Mouse (Mus musculus) C2C12 (cell line): ENCODE measurements around the gene Mtor. TPM values are rescaled to one million over a fixed set of nuclear protein-coding genes. Genes with fewer than 3 reads are reported as not detected.

ENCODE experiments used
- H3K27me3 ChIP-seq: one replicate; pipeline ENCODE4 v1.6.1; 2011; ENCODE audit not compliant: control insufficient read depth, insufficient read depth, insufficient read length
- H3K36me3 ChIP-seq: one replicate; pipeline ENCODE4 v1.6.1; 2011; ENCODE audit not compliant: control insufficient read depth, insufficient read depth
- H3K4me3 ChIP-seq: one replicate; pipeline ENCODE4 v1.5.1; 2011; ENCODE audit warnings: mild to moderate bottlenecking, control low read depth; ENCODE audit not compliant: poor library complexity, insufficient read depth, severe bottlenecking
- H3K79me2 ChIP-seq: one replicate; pipeline ENCODE4 v1.6.1; 2011; ENCODE audit not compliant: control insufficient read depth, insufficient read depth
- H3K79me3 ChIP-seq: one replicate; pipeline ENCODE4 v1.6.1; 2011; ENCODE audit warnings: low read depth, control low read depth
- H3ac ChIP-seq: one replicate; pipeline ENCODE3; 2011; ENCODE audit warnings: low read depth; ENCODE audit not compliant: control insufficient read depth, insufficient read length
- CEBPB ChIP-seq: IDR thresholded peaks from one replicate; pipeline ENCODE4 v1.6.1; 2011; ENCODE audit warnings: low read depth, mild to moderate bottlenecking, control low read depth, moderate library complexity
- CTCF ChIP-seq: IDR thresholded peaks from one replicate; pipeline ENCODE4 v1.5.1; 2011; ENCODE audit not compliant: control insufficient read depth, insufficient read depth, insufficient read length
- FOSL1 ChIP-seq: IDR thresholded peaks from one replicate; pipeline ENCODE4 v1.8.0; 2011; ENCODE audit warnings: mild to moderate bottlenecking, low read length; ENCODE audit not compliant: poor library complexity, insufficient read depth, severe bottlenecking
- MAX ChIP-seq: IDR thresholded peaks from one replicate; pipeline ENCODE4 v1.6.1; 2011; ENCODE audit warnings: mild to moderate bottlenecking, control low read depth
- MYOD1 ChIP-seq: IDR thresholded peaks from one replicate; pipeline ENCODE4 v1.6.1; 2011; ENCODE audit warnings: low read depth; ENCODE audit not compliant: control insufficient read depth, insufficient read length
- MYOG ChIP-seq: IDR thresholded peaks from one replicate; pipeline ENCODE4 v1.6.1; 2011; ENCODE audit not compliant: control insufficient read depth, insufficient read length; ENCODE audit errors: extremely low read depth
- USF1 ChIP-seq: IDR thresholded peaks from one replicate; pipeline ENCODE4 v1.6.1; 2011; ENCODE audit warnings: low read depth, mild to moderate bottlenecking, control low read depth, moderate library complexity
- polyA plus RNA-seq: library from polyadenylated mRNA; unstranded; fragments of >200 nt; fragmentation: generic; extraction: Trizol; gene quantifications from one replicate; pipeline ENCODE4 v1.2.1, GENCODE M21; 2012; ENCODE audit warnings: missing spikeins

Gene Mtor
- polyA plus RNA-seq, 1 experiment, result 20.0 TPM

GRCm38 (mm10) chr4:148434554-148434953 is 13.9 kb upstream of the Mtor start:
- H3K4me3 ChIP-seq, result no peak overlapping the region
- TF ChIP-seq FOSL1, result no peak
- TF ChIP-seq USF1, result no peak
- no peak for TF ChIP-seq CEBPB
- no peak for TF ChIP-seq CTCF
- TF ChIP-seq MYOD1, result no peak
- no peak for TF ChIP-seq MYOG
- no peak for TF ChIP-seq MAX

DNA sequence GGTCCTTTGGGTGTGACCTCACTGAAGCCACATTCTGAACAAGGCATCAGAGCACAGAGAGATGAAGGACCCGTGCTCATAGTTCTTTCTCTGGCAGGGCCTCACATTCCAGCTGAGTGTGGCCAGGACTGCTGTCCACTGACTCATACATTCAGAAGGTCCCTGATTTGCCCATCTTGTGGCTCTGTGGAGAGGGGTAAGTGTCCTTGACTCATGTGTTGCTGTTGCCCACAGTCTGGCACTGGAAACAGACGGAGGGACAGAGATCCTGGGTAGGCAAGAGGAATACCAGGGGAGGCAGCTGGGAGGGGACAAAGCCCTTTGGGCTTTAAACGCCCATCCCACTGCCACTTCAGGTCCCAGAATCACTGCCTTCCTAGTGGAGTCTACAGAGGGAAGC is 13.3 kb upstream of the Mtor start:
- Histone ChIP-seq H3ac (no peak overlapping the region), H3K36me3 (peaks cover 4% of the 10 kb centered on the region), H3K4me3 (no peak overlapping the region), H3K27me3 (no peaks in the 10 kb centered on the region), H3K79me3 (no peaks in the 10 kb centered on the region), H3K79me2 (no peaks in the 10 kb centered on the region)
- TF ChIP-seq CEBPB, result no peak
- no peak for TF ChIP-seq USF1
- no peak for TF ChIP-seq MAX
- no peak for TF ChIP-seq MYOD1
- no peak for TF ChIP-seq MYOG
- no peak for TF ChIP-seq FOSL1
- no peak for TF ChIP-seq CTCF

More at GRCm38 (mm10) chr4:148434554-148434953, 13.9 kb upstream of the Mtor start:
- peaks cover 4% of the 10 kb centered on the region for H3K36me3 ChIP-seq
- no peaks in the 10 kb centered on the region for H3K79me3 ChIP-seq
- H3K79me2 ChIP-seq, result no peaks in the 10 kb centered on the region
- H3K27me3 ChIP-seq, result no peaks in the 10 kb centered on the region
- no peak overlapping the region for H3ac ChIP-seq

DNA sequence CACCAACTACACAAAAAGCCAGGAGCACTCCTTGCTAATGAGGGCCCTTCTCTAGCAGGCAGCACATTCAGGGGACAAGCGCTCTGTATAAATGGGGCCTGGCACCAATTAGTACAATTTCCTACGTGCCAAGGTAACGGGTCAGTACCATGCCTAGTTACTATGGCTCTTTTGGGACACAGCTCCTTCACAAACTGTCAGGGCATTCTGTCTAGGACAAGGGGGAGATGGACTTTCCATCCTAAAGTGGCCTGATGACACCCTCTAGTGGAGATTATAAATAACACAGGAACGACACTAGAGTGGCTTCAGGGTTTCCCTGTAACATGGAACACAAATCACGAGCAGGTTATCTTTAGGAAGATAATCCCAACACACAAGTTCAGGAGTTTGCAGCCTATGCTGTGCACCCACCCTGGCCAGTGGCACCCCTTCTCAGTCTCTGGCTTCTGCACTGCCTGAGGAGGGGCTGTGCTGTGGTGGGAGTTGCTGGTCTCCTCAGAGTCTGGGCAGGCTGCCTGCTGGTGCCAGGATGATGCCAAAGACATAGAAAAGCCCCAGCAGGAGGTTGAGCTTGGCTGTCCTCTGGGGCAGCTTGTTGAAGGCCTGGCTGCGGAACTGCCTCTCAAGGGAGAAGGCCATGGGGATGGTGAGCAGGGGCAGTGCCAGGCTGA is 12.6 kb upstream of the Mtor start:
- Histone ChIP-seq H3K27me3 (no peaks in the 10 kb centered on the region), H3K4me3 (no peak overlapping the region), H3K79me2 (no peaks in the 10 kb centered on the region), H3K79me3 (no peaks in the 10 kb centered on the region), H3ac (no peak overlapping the region), H3K36me3 (peaks cover 4% of the 10 kb centered on the region)
- TF ChIP-seq CEBPB, result no peak
- TF ChIP-seq MYOG, result no peak
- TF ChIP-seq FOSL1, result no peak
- no peak for TF ChIP-seq MYOD1
- no peak for TF ChIP-seq MAX
- no peak for TF ChIP-seq USF1
- TF ChIP-seq CTCF, result no peak

GRCm38 (mm10) chr4:148441931-148442330 is 6.5 kb upstream of the Mtor start:
- TF ChIP-seq FOSL1, result no peak
- TF ChIP-seq USF1, result no peak
- no peak for TF ChIP-seq CEBPB
- no peak for TF ChIP-seq MYOD1
- no peak for TF ChIP-seq CTCF
- TF ChIP-seq MAX, result no peak
- TF ChIP-seq MYOG, result no peak
- Histone ChIP-seq H3ac (no peak overlapping the region), H3K79me3 (peaks cover 8% of the 10 kb centered on the region), H3K27me3 (no peaks in the 10 kb centered on the region), H3K4me3 (no peak overlapping the region), H3K36me3 (no peaks in the 10 kb centered on the region), H3K79me2 (peaks cover 20% of the 10 kb centered on the region)

DNA sequence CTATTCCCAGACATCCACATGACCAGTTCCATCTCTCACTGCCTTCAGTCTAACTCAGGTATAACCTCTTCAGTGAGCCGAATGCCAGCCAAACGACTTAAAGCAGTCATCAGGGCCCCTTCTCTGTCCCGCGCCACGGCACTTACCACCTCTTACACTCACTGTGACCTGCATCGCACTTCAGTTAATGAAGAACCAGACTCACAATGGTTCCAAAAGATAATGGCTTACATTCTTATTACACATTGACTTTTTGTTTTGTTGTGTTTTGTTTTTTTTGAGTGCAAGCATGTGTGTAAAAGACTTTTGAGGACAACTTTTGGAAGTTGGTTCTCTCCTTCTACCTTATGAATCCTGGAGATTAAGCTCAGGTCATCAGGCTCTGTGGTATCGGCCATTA is 5.8 kb upstream of the Mtor start:
- H3ac ChIP-seq, result no peak overlapping the region
- H3K79me3 ChIP-seq, result peaks cover 8% of the 10 kb centered on the region
- H3K4me3 ChIP-seq, result no peak overlapping the region
- TF ChIP-seq CTCF (no peak), USF1 (no peak), CEBPB (no peak), MYOD1 (no peak), FOSL1 (no peak), MYOG (no peak), MAX (no peak)
- H3K36me3 ChIP-seq, result no peaks in the 10 kb centered on the region
- H3K27me3 ChIP-seq, result no peaks in the 10 kb centered on the region
- peaks cover 20% of the 10 kb centered on the region for H3K79me2 ChIP-seq
